Mouse (Mus musculus) spleen, postnatal 10 days (tissue): ENCODE data around the gene Avpi1.

Experiments
- DNase-seq, 2 experiments: peaks; one replicate each; pipeline ENCODE4 v3.0.0; 2021 to 2022; ENCODE audit warnings: low spot score in 2 of 2

The Avpi1 gene

GRCm38 (mm10) chr19:42128787-42129508 is at the start of gene Avpi1:
TSS of gene Avpi1 (minus strand) at chr19:42129059.
- DNase-seq, result peak; percentile 68 to 85

- DNase-seq, result no peak
Measured at GRCm38 (mm10) chr19:42177461-42177860, 48.6 kb upstream of the Avpi1 start.

DNA sequence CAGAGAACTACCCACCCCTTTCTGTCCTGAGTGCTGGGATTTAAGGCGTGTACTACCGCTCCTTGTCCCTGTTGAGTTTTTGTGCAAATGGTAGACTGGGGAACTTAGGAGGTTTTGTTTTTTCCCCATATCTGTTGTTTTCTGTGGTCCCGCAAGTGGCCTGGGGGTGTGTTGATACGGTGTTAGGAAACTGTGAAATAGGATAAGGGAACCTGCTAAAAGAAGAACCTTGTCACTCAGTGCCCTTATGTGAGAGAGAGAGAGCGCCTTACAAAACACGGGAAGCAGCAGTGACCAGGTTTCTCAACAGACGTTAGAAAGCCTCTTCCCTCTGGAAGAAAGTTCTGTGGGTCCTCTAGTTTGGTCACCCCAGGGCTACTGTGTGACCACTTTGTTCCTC is 48.0 kb upstream of the Avpi1 start:
- DNase-seq, result no peak

GRCm38 (mm10) chr19:42170025-42170969 is 41.4 kb upstream of the Avpi1 start:
- peak; percentile 92 to 96 for DNase-seq

GRCm38 (mm10) chr19:42169322-42169975 is 40.6 kb upstream of the Avpi1 start:
- DNase-seq, result no peak

GRCm38 (mm10) chr19:42167489-42167888 is 38.6 kb upstream of the Avpi1 start:
- no peak for DNase-seq

DNA sequence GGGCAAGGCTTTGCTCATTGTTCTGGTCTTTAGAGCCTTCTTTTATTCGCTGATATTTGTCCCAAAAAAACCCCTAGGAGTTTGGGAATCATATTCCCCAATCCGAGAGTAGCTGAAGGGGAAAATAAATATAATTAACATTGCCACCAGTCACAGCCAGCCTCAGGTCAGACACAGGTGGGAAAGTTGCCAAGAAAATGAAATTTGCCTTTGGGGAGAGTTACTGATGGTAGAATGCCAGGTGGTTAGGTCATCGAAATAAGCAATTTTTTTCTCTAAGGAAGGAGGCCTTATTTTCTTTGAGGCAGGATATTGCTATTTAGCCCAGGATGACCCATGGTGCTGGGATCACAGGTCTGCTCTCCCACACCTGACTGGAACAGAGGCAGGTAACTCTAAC is 37.9 kb upstream of the Avpi1 start:
- DNase-seq, result no peak

GRCm38 (mm10) chr19:42166130-42166529 is 37.3 kb upstream of the Avpi1 start:
- peak; percentile 85 to 93 for DNase-seq

- no peak for DNase-seq
Measured at GRCm38 (mm10) chr19:42164188-42164587, 35.3 kb upstream of the Avpi1 start.

GRCm38 (mm10) chr19:42163764-42164163 is 34.9 kb upstream of the Avpi1 start, which contains the start of gene Zfyve27:
TSS of gene Zfyve27 (plus strand) at chr19:42163951.
- no peak for DNase-seq

- DNase-seq, result no peak
Measured at GRCm38 (mm10) chr19:42158246-42159017, 29.6 kb upstream of the Avpi1 start.

DNA sequence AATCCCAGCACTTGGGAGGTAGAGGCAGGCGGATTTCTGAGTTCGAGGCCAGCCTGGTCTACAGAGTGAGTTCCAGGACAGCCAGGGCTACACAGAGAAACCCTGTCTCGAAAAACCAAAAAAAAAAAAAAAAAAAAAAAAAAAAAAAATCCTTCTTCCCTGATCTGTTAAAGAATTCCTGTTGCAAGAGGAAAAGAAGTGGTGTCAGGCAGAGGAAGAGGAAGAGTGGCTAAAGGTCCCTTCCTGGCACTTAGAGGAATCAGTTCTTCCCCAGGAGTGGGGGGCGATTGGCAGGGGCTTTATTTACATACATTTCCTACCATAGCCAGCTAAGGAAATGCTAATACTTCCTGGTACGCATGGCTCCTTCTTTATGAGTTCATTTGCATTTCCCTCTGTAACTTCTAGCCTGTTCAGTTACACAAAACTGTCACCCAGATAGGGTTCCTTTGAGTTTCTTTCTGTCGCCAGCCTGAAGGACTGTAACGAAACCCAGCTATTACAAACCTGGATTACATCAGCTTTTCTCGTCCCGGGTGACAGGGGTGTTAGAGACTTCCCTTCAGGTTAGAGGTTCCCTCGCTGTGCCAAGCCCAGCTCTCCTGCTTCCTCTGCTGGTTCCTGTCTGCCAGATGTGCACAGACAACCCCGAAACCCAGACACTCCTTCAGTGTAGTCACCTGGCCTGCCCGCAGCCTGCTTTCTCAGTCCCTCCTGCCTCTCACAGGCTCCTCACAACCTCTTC is 28.8 kb upstream of the Avpi1 start:
- DNase-seq, result no peak

DNA sequence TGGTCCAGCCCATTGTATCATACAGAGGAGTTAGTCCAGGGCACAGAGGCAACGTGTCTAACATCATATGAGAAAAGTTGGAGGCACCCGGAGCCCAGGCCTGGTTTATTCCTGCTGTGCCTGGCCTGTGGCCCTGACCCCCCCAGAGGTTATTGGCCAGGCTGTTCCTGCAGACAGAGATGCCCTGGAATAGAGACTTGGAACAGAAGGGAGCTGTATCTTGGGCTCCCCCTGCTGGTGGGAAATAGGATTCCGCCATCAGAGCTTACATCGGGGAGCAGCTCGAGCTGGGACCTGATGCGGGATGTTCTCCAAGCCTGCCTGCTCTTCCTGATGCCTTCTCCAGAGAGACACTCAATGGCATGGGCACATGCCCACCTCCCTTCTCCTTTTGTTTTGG is 23.1 kb upstream of the Avpi1 start:
- DNase-seq, result peak; percentile 65 to 81

- no peak for DNase-seq
Measured at GRCm38 (mm10) chr19:42148569-42148860, 19.7 kb upstream of the Avpi1 start.

DNA sequence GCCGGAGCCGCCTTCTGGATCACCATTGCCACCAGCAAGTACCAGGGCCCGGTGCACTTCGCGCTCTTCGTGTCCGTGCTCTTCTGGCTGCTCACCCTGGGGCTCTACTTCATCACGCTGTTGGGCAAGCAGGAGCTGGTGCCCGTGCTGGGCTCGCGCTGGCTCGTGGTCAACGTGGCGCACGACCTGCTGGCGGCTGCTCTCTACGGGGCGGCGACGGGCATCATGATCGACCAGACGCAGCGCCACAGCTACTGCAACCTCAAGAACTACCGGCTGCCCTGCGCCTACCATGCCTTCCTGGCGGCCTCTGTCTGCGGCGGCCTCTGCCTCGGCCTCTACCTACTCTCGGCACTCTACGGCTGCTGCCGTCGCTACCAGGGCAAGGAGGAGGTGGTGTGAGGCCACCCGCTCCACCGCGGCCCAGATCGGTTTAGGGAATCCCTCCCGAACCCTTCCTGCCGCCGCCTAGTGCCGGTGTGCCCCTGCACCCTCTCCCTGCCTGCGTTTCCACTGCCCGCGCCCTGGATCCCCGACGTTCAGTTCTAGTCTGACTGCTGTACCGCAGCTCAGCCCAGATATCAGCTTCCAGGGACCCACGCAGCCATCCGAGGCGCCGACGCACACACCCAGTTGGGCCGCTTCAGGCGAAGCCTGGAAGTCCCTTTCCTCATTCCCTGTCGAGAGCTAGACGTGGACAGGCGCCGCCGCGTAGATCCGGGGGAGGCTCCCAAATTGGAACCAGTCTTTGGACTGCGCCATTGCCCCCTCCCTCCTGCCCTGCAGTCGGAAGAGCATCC is 19.1 kb upstream of the Avpi1 start:
- peak in 1 of 2 experiments; percentile 50 for DNase-seq

DNA sequence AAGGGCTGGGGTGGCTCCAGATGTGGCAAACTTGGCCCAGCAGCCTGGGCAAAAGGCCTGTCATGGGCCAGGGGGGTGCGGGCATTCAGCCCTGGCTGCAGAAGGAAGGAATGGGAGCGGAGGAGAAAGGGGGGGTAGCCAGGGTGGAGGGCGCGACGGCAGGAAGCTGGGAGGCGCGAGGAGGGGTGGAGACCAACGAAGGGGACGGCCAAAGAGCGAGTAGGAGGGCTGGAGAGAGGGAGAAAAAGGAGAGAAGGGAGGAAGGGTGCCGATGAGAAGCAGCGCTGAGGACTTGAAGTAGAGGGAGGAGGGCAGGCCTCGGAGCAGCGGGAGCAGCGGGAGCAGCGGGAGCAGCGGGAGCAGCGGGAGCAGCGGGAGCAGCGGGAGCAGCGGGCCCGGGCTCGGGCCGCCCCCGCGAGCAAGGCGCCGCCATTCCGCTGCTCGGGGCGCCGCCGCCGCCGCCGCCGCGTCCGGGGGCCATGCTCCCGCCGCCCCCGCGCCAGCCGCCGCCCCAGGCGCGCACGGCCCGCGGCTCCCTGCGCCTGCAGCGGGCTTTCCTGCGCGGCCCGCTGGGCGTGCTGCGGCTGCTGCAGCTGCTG is 18.4 kb upstream of the Avpi1 start, which contains the start of gene Marveld1:
Marveld1 (plus strand) TSS at position 231 of the 599 bp plus-strand sequence.
- peak in 1 of 2 experiments; percentile 46 for DNase-seq

GRCm38 (mm10) chr19:42146276-42147010 is 17.6 kb upstream of the Avpi1 start:
- no peak for DNase-seq

DNA sequence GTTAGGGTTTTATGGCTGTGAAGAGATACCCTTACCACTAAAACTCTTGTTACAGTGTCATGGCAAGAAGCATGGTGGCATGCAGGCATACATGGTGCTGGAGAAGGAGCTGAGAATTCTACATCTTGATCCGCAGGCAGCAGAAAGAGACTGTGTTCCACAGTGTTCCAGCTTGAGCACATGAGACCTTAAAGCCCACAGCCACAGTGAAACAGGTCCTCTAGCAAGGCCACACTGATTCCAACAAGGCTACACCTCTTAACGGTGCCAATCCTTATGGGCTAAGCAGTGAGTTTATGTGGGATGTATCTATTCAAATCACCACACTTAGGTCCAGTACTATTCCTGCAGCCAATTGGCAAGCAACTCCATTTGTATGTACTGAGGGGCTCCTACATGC is 16.9 kb upstream of the Avpi1 start:
- no peak for DNase-seq

DNA sequence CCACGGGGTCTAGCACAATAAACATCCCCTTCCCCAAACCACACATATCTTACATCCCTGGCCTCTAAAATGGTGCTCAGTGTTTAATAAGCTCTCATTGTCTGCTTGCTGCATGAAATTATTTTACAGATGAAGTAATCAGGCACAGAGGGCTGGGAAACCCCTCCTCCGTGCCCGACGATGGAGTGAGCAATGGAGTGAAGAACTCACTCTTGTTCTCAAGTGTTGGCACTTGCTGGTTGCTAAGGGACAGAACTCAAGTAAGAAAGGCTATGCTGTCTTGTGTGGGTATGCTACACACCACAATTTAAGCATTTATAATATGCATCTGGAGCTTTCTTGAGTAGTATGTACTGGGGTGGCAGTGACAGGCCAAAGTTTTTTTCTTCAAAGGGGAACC is 16.4 kb upstream of the Avpi1 start:
- no peak for DNase-seq
